Mouse (Mus musculus) C2C12 (cell line): ENCODE results near the gene Nid1. TPM values are rescaled to one million over a fixed set of nuclear protein-coding genes. Genes with fewer than 3 reads are reported as not detected.
"Not testable (repeated sequence)": the region's sequence is repeated elsewhere in the genome, so short reads cannot be mapped to it uniquely, and the experiment has no call there.

Source experiments
- H3K27me3 ChIP-seq: one replicate; pipeline ENCODE4 v1.6.1; 2011; ENCODE audit not compliant: control insufficient read depth, insufficient read depth, insufficient read length
- H3K36me3 ChIP-seq: one replicate; pipeline ENCODE4 v1.6.1; 2011; ENCODE audit not compliant: control insufficient read depth, insufficient read depth
- H3K4me3 ChIP-seq: one replicate; pipeline ENCODE4 v1.5.1; 2011; ENCODE audit warnings: mild to moderate bottlenecking, control low read depth; ENCODE audit not compliant: poor library complexity, insufficient read depth, severe bottlenecking
- H3K79me2 ChIP-seq: one replicate; pipeline ENCODE4 v1.6.1; 2011; ENCODE audit not compliant: control insufficient read depth, insufficient read depth
- H3K79me3 ChIP-seq: one replicate; pipeline ENCODE4 v1.6.1; 2011; ENCODE audit warnings: low read depth, control low read depth
- H3ac ChIP-seq: one replicate; pipeline ENCODE3; 2011; ENCODE audit warnings: low read depth; ENCODE audit not compliant: control insufficient read depth, insufficient read length
- CEBPB ChIP-seq: IDR thresholded peaks from one replicate; pipeline ENCODE4 v1.6.1; 2011; ENCODE audit warnings: low read depth, mild to moderate bottlenecking, control low read depth, moderate library complexity
- CTCF ChIP-seq: IDR thresholded peaks from one replicate; pipeline ENCODE4 v1.5.1; 2011; ENCODE audit not compliant: control insufficient read depth, insufficient read depth, insufficient read length
- FOSL1 ChIP-seq: IDR thresholded peaks from one replicate; pipeline ENCODE4 v1.8.0; 2011; ENCODE audit warnings: mild to moderate bottlenecking, low read length; ENCODE audit not compliant: poor library complexity, insufficient read depth, severe bottlenecking
- MAX ChIP-seq: IDR thresholded peaks from one replicate; pipeline ENCODE4 v1.6.1; 2011; ENCODE audit warnings: mild to moderate bottlenecking, control low read depth
- MYOD1 ChIP-seq: IDR thresholded peaks from one replicate; pipeline ENCODE4 v1.6.1; 2011; ENCODE audit warnings: low read depth; ENCODE audit not compliant: control insufficient read depth, insufficient read length
- MYOG ChIP-seq: IDR thresholded peaks from one replicate; pipeline ENCODE4 v1.6.1; 2011; ENCODE audit not compliant: control insufficient read depth, insufficient read length; ENCODE audit errors: extremely low read depth
- USF1 ChIP-seq: IDR thresholded peaks from one replicate; pipeline ENCODE4 v1.6.1; 2011; ENCODE audit warnings: low read depth, mild to moderate bottlenecking, control low read depth, moderate library complexity
- polyA plus RNA-seq: library from polyadenylated mRNA; unstranded; fragments of >200 nt; fragmentation: generic; extraction: Trizol; gene quantifications from one replicate; pipeline ENCODE4 v1.2.1, GENCODE M21; 2012; ENCODE audit warnings: missing spikeins

The Nid1 gene
- polyA plus RNA-seq, 1 experiment = 90.0 TPM

- H3K4me3 ChIP-seq = no peak overlapping the region
- H3ac ChIP-seq = no peak overlapping the region
- H3K79me3 ChIP-seq = no peaks in the 10 kb centered on the region
- H3K79me2 ChIP-seq = no peaks in the 10 kb centered on the region
- H3K36me3 ChIP-seq = no peaks in the 10 kb centered on the region
- TF ChIP-seq CEBPB = no peak
- TF ChIP-seq FOSL1 = no peak
- TF ChIP-seq MYOG = no peak
- no peak for TF ChIP-seq MAX
- no peak for TF ChIP-seq USF1
- no peak for TF ChIP-seq MYOD1
- TF ChIP-seq CTCF = no peak
- no peaks in the 10 kb centered on the region for H3K27me3 ChIP-seq
These were observed 23.1 kb upstream of the Nid1 start for GRCm38 (mm10) chr13:13414206-13414605.

- not testable (repeated sequence) for H3K79me2 ChIP-seq, H3K79me3 ChIP-seq, H3K27me3 ChIP-seq, H3ac ChIP-seq, H3K36me3 ChIP-seq, H3K4me3 ChIP-seq
These were observed 22.0 kb upstream of the Nid1 start for GRCm38 (mm10) chr13:13415120-13416006.

GRCm38 (mm10) chr13:13416007-13416337 is 21.4 kb upstream of the Nid1 start:
- not testable (repeated sequence) for H3K36me3 ChIP-seq, H3K79me3 ChIP-seq, H3K27me3 ChIP-seq, H3ac ChIP-seq, H3K79me2 ChIP-seq, H3K4me3 ChIP-seq

GRCm38 (mm10) chr13:13418859-13419258 is 18.5 kb upstream of the Nid1 start:
- not testable (repeated sequence) for H3K79me2 ChIP-seq, H3K27me3 ChIP-seq, H3K4me3 ChIP-seq, H3K36me3 ChIP-seq, H3K79me3 ChIP-seq, H3ac ChIP-seq

GRCm38 (mm10) chr13:13423301-13423700 is 14.1 kb upstream of the Nid1 start:
- H3K79me3 ChIP-seq, H3K27me3 ChIP-seq, H3K79me2 ChIP-seq, H3K4me3 ChIP-seq, H3ac ChIP-seq, H3K36me3 ChIP-seq: not testable (repeated sequence)

GRCm38 (mm10) chr13:13436161-13436560 is 1.2 kb upstream of the Nid1 start:
- not testable (repeated sequence) for H3K36me3 ChIP-seq, H3K79me3 ChIP-seq, H3ac ChIP-seq, H3K27me3 ChIP-seq, H3K4me3 ChIP-seq
- peaks cover 13% of the 10 kb centered on the region for H3K79me2 ChIP-seq

- H3K27me3 ChIP-seq, H3ac ChIP-seq, H3K36me3 ChIP-seq: not testable (repeated sequence)
- H3K79me3 ChIP-seq = peaks cover 16% of the 10 kb centered on the region
- peak overlapping the region; percentile 28 for H3K4me3 ChIP-seq
- TF ChIP-seq MAX = peak; percentile 67
- H3K79me2 ChIP-seq = peaks cover 30% of the 10 kb centered on the region
These were observed 982 bp downstream of the Nid1 start for GRCm38 (mm10) chr13:13438112-13438953.

GRCm38 (mm10) chr13:13445601-13446000 is 8.2 kb downstream of the Nid1 start:
- peaks cover 75% of the 10 kb centered on the region for H3K79me2 ChIP-seq
- not testable (repeated sequence) for H3K27me3 ChIP-seq, H3K4me3 ChIP-seq, H3K36me3 ChIP-seq, H3ac ChIP-seq
- peaks cover 36% of the 10 kb centered on the region for H3K79me3 ChIP-seq

- not testable (repeated sequence) for H3K4me3 ChIP-seq, H3K27me3 ChIP-seq, H3K36me3 ChIP-seq, H3ac ChIP-seq
- H3K79me3 ChIP-seq = peaks cover 41% of the 10 kb centered on the region
- H3K79me2 ChIP-seq = peaks cover 84% of the 10 kb centered on the region
These were observed 9.5 kb downstream of the Nid1 start for GRCm38 (mm10) chr13:13446711-13447443.

GRCm38 (mm10) chr13:13449981-13450380 is 12.6 kb downstream of the Nid1 start:
- not testable (repeated sequence) for H3K4me3 ChIP-seq, H3ac ChIP-seq
- H3K79me3 ChIP-seq = peaks cover 44% of the 10 kb centered on the region

More at GRCm38 (mm10) chr13:13449981-13450380, 12.6 kb downstream of the Nid1 start:
- peaks cover 85% of the 10 kb centered on the region for H3K79me2 ChIP-seq
- H3K36me3 ChIP-seq, H3K27me3 ChIP-seq: not testable (repeated sequence)
